13 mouse cellular contexts compared by ENCODE assay signal in genomic region chr1:39387497-39387896, GRCm38 (mm10). TPM values are rescaled to one million over a fixed set of nuclear protein-coding genes. Genes with fewer than 3 reads are reported as not detected.
DNase-seq lines count a peak whose midpoint lies in the region; ATAC-seq and TF ChIP-seq lines count a peak whose summit lies in the region.
"Had no signal": no experiment of that assay in that cellular context is flagged by ENCODE, and none has a peak within 500 bp of the region (broad histone marks: within the 10 kb centered on the region; RNA-seq: fewer than 3 reads in every experiment).

No protein-coding gene starts in this region.

- no peak for DNase-seq in forebrain, embryonic 10.5 days (ENCODE audit: extremely low spot score, low spot score)
- peak in 1 of 2 experiments; percentile 31 for DNase-seq in layer of hippocampus, adult 2 months (ENCODE audit: low spot score in 2 of 2)
- no peak for DNase-seq in layer of hippocampus, adult 9-10 months (ENCODE audit: low spot score)
- no peak for DNase-seq in neural tube, embryonic 10.5 days (ENCODE audit: extremely low spot score, low spot score)
- no peak for DNase-seq in adrenal gland, adult (ENCODE audit: inconsistent age in 2 of 2, low spot score in 1 of 2)
- DNase-seq: adrenal gland, adult 8-10 months; cerebellum, adult 11 months; lung, postnatal 4 days had no signal

- peak overlapping the region; percentile 69 for H3K27ac ChIP-seq in forebrain, embryonic 15.5 days (replicated peaks)
- no peak overlapping the region for H3K27ac ChIP-seq in forebrain, embryonic 10.5 days
- 0 out of 2 replicates have a peak overlapping the region, but pooled peaks have one; percentile 5 for H3K27ac ChIP-seq in layer of hippocampus, adult 2 months
- H3K27ac ChIP-seq in forebrain, embryonic 16.5 days (ENCODE audit: low read length) = peak overlapping the region; percentile 6; the same call in 1 of the 2 replicates
- 0 out of 2 replicates have a peak overlapping the region, but pooled peaks have one; percentile 22 for H3K27ac ChIP-seq in liver, embryonic 12.5 days
- H3K27ac ChIP-seq: limb, embryonic 12.5 days had no signal

- no peak overlapping the region for H3K9ac ChIP-seq in forebrain, embryonic 15.5 days (replicated peaks)
- H3K9ac ChIP-seq in forebrain, embryonic 16.5 days (replicated peaks; ENCODE audit: low read depth, low read length) = no peak overlapping the region
- H3K9ac ChIP-seq in liver, embryonic 12.5 days = 0 out of 2 replicates have a peak overlapping the region, but pooled peaks have one; percentile 12
- H3K9ac ChIP-seq: limb, embryonic 12.5 days had no signal

- no peak overlapping the region for H3K4me2 ChIP-seq in forebrain, embryonic 15.5 days (replicated peaks)
- no peak overlapping the region for H3K4me2 ChIP-seq in forebrain, embryonic 16.5 days (ENCODE audit: low read length)
- H3K4me2 ChIP-seq in liver, embryonic 12.5 days = no peak overlapping the region
- H3K4me2 ChIP-seq: limb, embryonic 12.5 days had no signal

- no peaks in the 10 kb centered on the region for H3K9me3 ChIP-seq in forebrain, embryonic 15.5 days
- H3K9me3 ChIP-seq in forebrain, embryonic 10.5 days = no peaks in the 10 kb centered on the region
- H3K9me3 ChIP-seq in forebrain, embryonic 16.5 days (ENCODE audit: control insufficient read depth, low read length) = no peaks in the 10 kb centered on the region; the same call in 1 of the 2 replicates
- no peaks in the 10 kb centered on the region for H3K9me3 ChIP-seq in liver, embryonic 12.5 days (replicated peaks)
- H3K9me3 ChIP-seq: limb, embryonic 12.5 days had no signal

- H3K4me1 ChIP-seq in forebrain, embryonic 15.5 days = no peaks in the 10 kb centered on the region
- peaks cover 5% of the 10 kb centered on the region for H3K4me1 ChIP-seq in forebrain, embryonic 10.5 days
- H3K4me1 ChIP-seq in forebrain, embryonic 16.5 days (replicated peaks; ENCODE audit: control insufficient read depth, insufficient read depth, low read length) = no peaks in the 10 kb centered on the region; the same call in 1 of the 2 replicates
- H3K4me1 ChIP-seq in liver, embryonic 12.5 days = peaks cover 50% of the 10 kb centered on the region
- H3K4me1 ChIP-seq: limb, embryonic 12.5 days had no signal

- 75% methylated on average over 4 of the region's 4 CpGs for WGBS in forebrain, embryonic 15.5 days
- WGBS in forebrain, embryonic 10.5 days = 81% methylated on average over 4 of the region's 4 CpGs
- 60% methylated on average over 4 of the region's 4 CpGs for WGBS in forebrain, embryonic 16.5 days
- WGBS in liver, embryonic 12.5 days (ENCODE audit: insufficient replicate concordance) = 82% methylated on average over 4 of the region's 4 CpGs

- H3K27me3 ChIP-seq in forebrain, embryonic 15.5 days = no peaks in the 10 kb centered on the region
- peaks cover 12% of the 10 kb centered on the region; the same call in 1 of the 2 replicates for H3K27me3 ChIP-seq in forebrain, embryonic 10.5 days (ENCODE audit: poor library complexity, severe bottlenecking)
- no peaks in the 10 kb centered on the region for H3K27me3 ChIP-seq in forebrain, embryonic 16.5 days (replicated peaks; ENCODE audit: control insufficient read depth, insufficient read depth, low read length)
- no peaks in the 10 kb centered on the region for H3K27me3 ChIP-seq in liver, embryonic 12.5 days (replicated peaks)

- no peaks in the 10 kb centered on the region for H3K36me3 ChIP-seq in forebrain, embryonic 15.5 days
- H3K36me3 ChIP-seq in forebrain, embryonic 10.5 days (replicated peaks) = no peaks in the 10 kb centered on the region; the same call in 1 of the 2 replicates
- no peaks in the 10 kb centered on the region for H3K36me3 ChIP-seq in forebrain, embryonic 16.5 days (ENCODE audit: control insufficient read depth, insufficient read depth)
- peaks cover 20% of the 10 kb centered on the region; the same call in 1 of the 2 replicates for H3K36me3 ChIP-seq in liver, embryonic 12.5 days
- H3K36me3 ChIP-seq: limb, embryonic 12.5 days had no signal

- TF ChIP-seq CTCF in layer of hippocampus, adult 2 months (conservative IDR thresholded peaks at IDR 0.05) = no peak

- no peak overlapping the region for H3K4me3 ChIP-seq in forebrain, embryonic 15.5 days
- no peak overlapping the region for H3K4me3 ChIP-seq in forebrain, embryonic 10.5 days
- no peak overlapping the region for H3K4me3 ChIP-seq in layer of hippocampus, adult 2 months
- H3K4me3 ChIP-seq in forebrain, embryonic 16.5 days (replicated peaks; ENCODE audit: low read length) = no peak overlapping the region
- no peak overlapping the region for H3K4me3 ChIP-seq in liver, embryonic 12.5 days
- H3K4me3 ChIP-seq: limb, embryonic 12.5 days had no signal

- ATAC-seq in forebrain, embryonic 15.5 days (replicated peaks) = peak; percentile 53
- ATAC-seq in forebrain, embryonic 16.5 days = peak; percentile 78
- ATAC-seq in liver, embryonic 12.5 days = no peak
- ATAC-seq: inflammation-experienced regulatory T-cells, adult 6 months had no signal

RNA-seq across cellular contexts. Expression of gene Rpl31, which starts 19.9 kb away (rescaled TPM):
- 324 and 361 TPM in 2 replicates for polyA plus RNA-seq in forebrain, embryonic 15.5 days (2015; fragmentation: Nextera tagmentation; extraction: Ambion mirVana)
- 491 and 499 TPM in 2 replicates for polyA plus RNA-seq in forebrain, embryonic 10.5 days (2016; fragmentation: Nextera tagmentation; extraction: Ambion mirVana)
- total RNA-seq in layer of hippocampus, adult 2 months (2021) = 100 to 1,000 TPM; 538 to 549 TPM
- 288 and 293 TPM in 2 replicates for polyA plus RNA-seq in forebrain, embryonic 16.5 days (2015; fragmentation: Nextera tagmentation; extraction: Ambion mirVana)
- polyA plus RNA-seq in liver, embryonic 12.5 days (2016; fragmentation: Nextera tagmentation; extraction: Ambion mirVana) = 511 and 538 TPM in 2 replicates
